Mouse (Mus musculus) monocyte, adult 5-6 weeks (primary cell): ENCODE measurements at regions not wholly inside any gene's neighbourhood (a gene's known extent, or its start where the extent isn't known, plus 50 kb on each side); places are given as distances from the start of the nearest gene placed in this dataset.

Experiments used
- ATAC-seq: fragments of 153-309, 156-312 bp; replicated peaks from 2 replicates; pipeline ENCODE4 v1.8.0; 2017; ENCODE audit warnings: mild to moderate bottlenecking; ENCODE audit not compliant: low TSS enrichment, insufficient number of reproducible peaks, severe bottlenecking, poor library complexity, low FRiP score

DNA sequence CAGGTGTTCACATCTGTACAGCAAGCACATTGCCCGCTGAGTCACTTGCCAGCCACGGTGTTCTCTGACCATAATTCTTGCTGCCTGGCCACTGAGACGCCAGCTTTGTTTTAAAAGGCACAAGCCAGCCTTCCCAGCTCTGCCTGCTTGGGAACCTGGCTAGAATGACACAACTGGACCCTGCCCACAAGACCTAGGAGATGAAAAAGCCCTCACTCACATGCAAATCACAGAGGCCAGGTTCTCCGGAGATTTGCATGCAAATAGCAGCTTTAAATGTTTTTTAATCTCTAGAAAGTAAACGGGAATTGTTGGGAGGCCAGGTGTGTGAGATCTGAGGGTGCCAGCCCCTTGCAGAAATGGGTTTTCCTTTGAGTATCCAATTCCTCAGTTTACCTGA, 71.9 kb downstream of the 1810010D01Rik start:
- ATAC-seq: no peak

GRCm38 (mm10) chr7:145132506-145132905, 75.4 kb downstream of the 1810010D01Rik start:
- ATAC-seq: no peak

- no peak for ATAC-seq
Measured at GRCm38 (mm10) chr7:145131438-145132159, 76.3 kb downstream of the 1810010D01Rik start.

DNA sequence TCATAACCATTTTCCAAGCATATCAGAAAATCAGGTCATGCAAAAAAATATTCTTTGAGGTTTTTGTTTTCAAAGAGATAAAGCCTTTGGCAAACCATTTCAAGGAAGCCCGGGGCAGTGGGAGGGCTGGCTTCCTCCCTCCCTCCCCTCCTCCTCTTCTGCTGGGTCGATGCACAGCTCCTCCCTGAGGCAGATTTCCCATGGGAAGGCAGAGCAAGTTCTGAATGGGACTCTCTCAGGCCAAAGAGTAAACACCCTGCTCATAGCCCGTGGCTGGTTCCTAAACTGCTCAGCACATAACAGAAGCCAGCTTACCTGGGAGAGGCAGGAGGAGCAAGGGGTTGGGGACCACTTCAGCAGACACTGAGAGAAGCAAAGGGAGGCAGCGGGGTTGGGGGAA, 77.9 kb downstream of the 1810010D01Rik start:
- ATAC-seq: no peak

- ATAC-seq: no peak
Measured at GRCm38 (mm10) chr7:145127661-145128060, 80.3 kb downstream of the 1810010D01Rik start.

- ATAC-seq: no peak
Measured at GRCm38 (mm10) chr7:145127180-145127579, 80.7 kb downstream of the 1810010D01Rik start.

GRCm38 (mm10) chr7:145123996-145124601, 83.8 kb downstream of the 1810010D01Rik start:
- no peak for ATAC-seq

DNA sequence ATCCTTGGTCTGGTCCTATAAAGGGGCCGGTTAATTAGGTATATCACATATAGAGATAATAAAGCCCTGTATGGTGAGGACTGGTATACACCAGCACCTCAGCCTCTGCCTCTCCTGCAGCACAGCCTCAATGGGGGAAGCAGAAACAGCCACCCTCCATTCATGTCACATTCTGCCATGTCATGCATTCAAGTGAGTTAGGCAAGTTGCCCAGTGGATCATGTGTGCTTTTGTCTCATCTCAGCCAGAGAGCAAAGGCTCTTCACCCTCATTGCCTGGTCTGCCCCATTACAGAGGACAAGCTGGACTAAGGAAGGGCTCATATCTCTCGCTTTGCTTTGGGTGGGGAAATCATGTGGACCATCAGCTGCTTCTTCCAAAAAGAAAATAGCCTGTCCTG, 85.4 kb downstream of the 1810010D01Rik start:
- no peak for ATAC-seq

GRCm38 (mm10) chr7:145118406-145118805, 89.5 kb downstream of the 1810010D01Rik start:
- ATAC-seq: no peak

DNA sequence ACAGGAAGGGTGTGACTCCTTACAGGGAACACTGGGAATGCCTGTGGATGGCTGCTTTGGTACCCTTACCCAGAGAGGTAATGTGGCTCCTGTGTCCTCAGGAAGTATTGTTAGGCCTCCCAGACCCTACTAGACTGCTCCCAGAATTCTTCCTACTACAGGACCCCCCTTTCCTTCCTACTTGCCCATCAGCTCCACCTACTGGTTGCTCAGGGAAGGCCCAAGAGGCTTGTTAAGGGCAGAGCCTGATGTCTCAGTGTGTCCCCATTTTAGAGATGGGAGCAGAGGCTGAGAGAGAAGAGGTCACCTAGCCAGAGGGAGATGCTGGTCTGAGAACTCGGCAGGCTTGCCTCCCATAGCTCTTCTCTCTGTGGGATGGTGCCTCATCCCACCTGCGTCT, 93.3 kb downstream of the 1810010D01Rik start:
- ATAC-seq: no peak

DNA sequence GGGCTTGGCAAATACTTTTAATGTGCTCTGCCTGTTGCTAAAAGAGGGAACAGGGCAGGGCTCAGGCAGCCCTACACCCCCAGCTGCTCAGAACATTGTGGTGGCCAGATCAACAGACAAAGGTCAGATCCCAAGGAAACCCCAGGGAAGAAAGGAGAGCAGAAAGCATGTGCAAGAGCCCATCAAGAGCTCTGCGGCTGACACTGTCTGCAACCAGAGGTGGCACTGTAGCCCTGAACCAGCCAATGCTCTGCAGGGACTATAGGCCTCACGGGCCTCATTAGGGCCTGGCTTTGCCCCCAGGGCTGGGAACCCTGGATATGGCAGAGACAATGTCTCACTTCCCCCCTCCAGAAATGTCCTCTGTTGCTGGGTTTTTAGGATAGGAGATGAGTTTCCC, 93.8 kb downstream of the 1810010D01Rik start:
- no peak for ATAC-seq

DNA sequence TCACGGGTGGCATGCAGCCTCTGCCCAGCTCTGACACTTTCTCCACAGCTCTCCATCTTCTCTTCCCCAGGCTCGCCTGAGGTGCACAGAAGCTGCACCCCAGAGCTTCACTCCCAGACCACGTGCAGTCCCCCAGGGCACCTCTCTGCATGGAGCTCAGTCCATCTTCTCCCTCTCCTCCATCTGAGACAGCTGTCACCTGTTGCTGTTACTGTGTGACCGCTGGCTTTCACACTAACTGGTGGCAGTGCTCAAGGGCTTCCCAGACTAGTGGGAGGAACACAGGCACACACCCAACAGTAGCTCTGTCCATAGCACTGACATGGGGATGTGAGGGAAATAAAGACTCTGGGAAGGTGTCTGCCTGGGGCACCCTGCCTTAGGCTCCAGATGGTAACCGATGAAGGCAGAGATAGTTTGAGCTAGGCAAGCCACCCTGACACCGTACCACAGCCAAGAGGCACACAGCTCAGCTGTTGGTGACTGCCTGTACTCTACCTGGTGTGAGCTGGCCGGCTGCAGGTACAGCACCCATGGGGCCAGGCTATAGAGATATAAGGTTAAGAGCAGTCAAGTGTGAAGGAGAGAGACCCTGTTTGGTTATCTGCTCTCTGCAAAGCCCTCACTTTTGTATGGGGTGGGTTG, 94.9 kb downstream of the 1810010D01Rik start:
- ATAC-seq: no peak

DNA sequence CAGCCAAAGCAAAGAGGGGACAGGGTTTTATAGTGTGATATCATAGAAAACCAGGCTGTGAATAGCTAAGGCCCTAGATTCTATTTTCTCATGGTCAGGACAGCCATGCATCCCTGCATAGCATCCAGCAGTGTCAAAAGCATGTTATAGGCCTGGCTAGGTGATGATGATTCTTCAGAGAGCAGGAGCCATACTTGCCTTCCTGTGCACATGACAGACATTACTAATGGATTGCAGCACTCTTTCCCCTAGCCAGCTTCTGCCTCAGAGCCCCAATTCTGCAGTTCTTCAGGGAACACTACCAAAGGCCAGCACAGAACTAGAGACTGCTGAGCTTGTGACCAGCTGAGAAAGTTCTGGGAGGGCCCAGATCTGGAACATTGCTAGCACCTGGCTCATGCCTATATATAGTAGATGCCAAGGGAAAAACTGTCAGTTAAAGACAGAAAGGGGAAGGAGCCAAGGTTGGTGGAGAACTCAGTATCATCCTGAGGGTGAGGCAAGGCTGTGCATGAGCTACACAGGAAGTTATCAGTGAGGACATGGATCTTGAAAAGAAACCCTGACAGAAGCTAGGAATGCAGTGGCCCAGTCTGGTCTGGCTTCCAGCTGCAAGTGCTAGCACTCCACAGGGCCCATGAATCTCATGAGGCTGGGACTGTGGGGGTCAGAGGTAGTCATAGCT, 95.6 kb downstream of the 1810010D01Rik start:
- 0 out of 2 replicates have a peak, but pooled peaks have one; percentile 3 for ATAC-seq

DNA sequence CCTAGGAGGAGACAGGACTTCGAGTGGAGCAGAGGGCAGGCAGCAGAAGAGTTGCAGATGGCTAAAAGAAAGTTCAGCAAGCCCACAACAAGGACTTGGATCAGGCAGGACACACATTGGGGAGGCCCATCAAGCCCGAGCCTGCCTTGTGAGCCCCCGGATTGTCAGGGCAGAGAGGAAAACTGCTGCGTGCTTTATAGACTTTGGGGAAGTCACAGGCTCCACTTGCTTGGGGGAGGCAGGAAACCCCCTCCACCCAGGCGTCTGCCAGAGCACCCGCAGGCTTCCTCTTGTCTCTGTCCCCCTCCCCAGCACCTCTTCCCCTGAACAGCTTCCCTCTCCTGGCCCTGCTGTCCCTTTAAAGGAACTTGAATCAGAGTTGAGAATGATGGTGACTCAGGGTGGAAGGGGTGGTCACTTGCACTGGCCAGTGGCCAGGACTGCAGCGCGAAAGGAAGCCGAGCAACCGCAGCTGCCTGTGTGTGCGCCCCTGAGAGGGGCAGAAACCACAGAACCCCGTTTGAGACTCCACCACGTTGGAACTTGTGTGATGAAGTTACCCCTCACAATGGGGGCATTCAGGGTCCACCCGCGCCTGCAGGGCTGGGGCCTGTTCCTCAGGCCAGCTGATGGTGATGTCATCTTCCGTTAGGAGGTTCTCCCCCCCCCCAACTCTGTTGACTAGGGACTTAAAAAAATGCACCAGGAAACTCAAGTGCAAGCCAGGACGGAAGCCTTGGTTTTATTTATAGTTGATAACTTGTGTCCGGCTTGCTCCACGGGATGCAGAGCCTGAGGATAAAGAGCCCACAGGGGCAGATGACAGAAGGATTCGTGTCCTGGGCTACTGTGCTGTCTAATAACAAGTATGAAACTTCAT, 96.4 kb downstream of the 1810010D01Rik start:
- peak; percentile 52 for ATAC-seq

DNA sequence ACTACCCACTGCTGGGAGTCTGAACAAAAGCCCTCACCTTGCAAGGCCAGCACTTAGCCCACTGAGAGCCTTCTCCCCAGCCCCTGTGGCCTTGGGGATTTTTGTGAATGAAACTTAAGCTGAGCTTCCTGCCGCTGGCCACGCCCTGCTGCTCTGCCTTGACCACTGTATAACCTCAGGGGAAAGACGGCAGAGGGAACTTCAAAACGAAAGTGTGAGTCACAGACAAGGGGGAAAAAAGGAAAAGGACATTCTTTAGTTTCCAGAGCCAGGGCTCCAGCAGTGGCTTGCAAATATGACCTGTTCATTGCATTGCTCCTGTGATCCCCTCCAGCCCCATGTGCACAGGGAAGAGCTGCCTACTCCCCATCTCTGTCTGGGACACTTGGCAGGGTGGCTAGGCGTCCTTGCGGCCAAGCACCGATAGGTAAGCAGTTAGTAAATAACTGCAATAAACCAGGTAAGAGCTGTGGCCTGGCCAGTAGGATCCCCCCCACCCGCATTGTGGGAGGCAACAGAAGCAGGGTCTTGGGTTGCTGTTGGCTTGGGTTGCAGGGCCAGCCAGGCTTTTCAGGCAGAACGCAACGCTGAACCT, 97.2 kb downstream of the 1810010D01Rik start:
- ATAC-seq: peak; percentile 49

DNA sequence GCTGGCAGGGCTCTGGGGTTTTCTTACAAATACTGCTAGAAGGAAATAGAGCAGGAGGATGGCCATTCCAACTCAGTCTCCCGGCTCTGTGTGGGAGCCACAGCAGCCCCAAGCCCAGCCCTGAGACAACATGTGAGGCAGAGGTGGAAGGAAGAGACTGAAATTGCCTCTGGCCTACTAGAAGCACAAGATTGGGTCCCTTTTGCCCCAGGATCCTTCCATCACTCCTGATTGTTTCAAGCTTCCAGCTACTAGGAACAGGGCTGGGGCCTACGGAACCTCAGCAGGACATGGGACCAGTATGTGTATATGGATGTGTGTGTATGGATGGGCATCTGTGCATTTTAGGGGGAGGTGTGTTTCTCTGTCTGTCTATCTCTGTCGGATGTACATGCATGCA, 97.9 kb downstream of the 1810010D01Rik start:
- no peak for ATAC-seq

DNA sequence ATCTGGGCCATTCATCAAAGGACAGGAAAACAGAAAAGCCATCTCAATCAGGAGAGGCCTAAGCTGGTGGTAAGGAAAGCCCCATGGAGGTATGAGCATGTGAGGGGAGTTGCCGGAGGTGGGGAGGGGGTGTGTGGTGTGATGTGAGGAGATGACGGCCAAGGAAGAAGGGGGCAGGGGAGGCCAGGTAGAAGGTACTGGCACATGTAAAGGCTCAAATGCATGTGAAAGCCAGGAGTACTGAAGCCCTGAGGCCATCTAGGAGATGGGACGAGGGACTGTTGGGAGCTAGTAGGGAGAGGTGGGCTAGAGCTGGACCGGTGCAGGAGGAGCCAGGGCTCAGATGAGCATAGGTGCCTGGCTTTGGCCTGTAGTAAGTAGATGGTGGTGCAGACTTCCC, 98.4 kb downstream of the 1810010D01Rik start:
- ATAC-seq: no peak

DNA sequence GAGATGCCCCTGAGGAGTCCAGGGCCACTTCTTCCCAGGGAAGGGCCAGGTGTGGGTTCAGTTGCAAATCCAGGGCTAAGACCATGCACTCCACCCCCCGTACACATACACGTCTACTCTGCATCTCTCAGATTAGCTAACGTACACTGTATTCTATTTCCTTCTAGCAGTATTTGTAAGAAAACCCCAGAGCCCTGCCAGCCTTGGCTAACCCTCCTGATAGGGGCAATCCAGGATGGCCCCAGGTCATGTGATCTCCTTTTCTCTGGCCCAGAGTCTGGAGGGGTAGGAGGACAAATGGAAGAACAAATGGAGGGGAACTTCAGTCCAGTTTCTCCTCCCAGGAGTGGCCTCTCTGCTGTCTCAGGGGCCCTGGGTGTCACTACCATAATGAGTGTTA, 98.9 kb downstream of the 1810010D01Rik start:
- ATAC-seq: no peak
